Mouse (Mus musculus) limb, embryonic 10.5 days (tissue): ENCODE data around the gene Sap30bp. TPM values are rescaled to one million over a fixed set of nuclear protein-coding genes. Genes with fewer than 3 reads are reported as not detected.

Experiments used
- DNase-seq: peaks from one replicate; pipeline ENCODE4 v3.0.0-alpha.2; 2017; ENCODE audit warnings: low spot score
- H3K27ac ChIP-seq: fragments of 300-500 bp; sonication (generic); 2 replicates; pipeline ENCODE4 v1.5.1; 2016; ENCODE audit warnings: mild to moderate bottlenecking
- H3K27me3 ChIP-seq: fragments of 300-500 bp; sonication (generic); 2 replicates; pipeline ENCODE4 v1.6.1; 2016; ENCODE audit warnings: low read depth, mild to moderate bottlenecking; ENCODE audit not compliant: poor library complexity, severe bottlenecking
- H3K36me3 ChIP-seq: fragments of 300-500 bp; sonication (generic); 2 replicates; pipeline ENCODE4 v1.6.1; 2016; ENCODE audit warnings: mild to moderate bottlenecking, moderate library complexity
- H3K4me1 ChIP-seq: fragments of 300-500 bp; sonication (generic); 2 replicates; pipeline ENCODE4 v1.6.1; 2016
- H3K4me3 ChIP-seq: fragments of 300-500 bp; sonication (generic); 2 replicates; pipeline ENCODE4 v1.5.1; 2016; ENCODE audit warnings: mild to moderate bottlenecking, moderate library complexity
- H3K9me3 ChIP-seq: fragments of 300-500 bp; sonication (generic); replicated peaks from 2 replicates; pipeline ENCODE4 v1.6.1; 2016; ENCODE audit warnings: mild to moderate bottlenecking
- WGBS: fragments of 180-500 bp; shearing (Covaris S2); methylation state at CpG from one replicate; pipeline ENCODE4 v1.1.7; 2016; 5-methylcytosine and 5-hydroxymethylcytosine counted together
- polyA plus RNA-seq: library from polyadenylated mRNA; unstranded; fragments of >200 nt; fragmentation: Nextera tagmentation; extraction: Ambion mirVana; gene quantifications from 2 replicates; pipeline ENCODE4 v1.2.1, GENCODE M21; 2016

Gene Sap30bp
- polyA plus RNA-seq, 1 experiment from 2014 or later: 52.2 TPM

DNA sequence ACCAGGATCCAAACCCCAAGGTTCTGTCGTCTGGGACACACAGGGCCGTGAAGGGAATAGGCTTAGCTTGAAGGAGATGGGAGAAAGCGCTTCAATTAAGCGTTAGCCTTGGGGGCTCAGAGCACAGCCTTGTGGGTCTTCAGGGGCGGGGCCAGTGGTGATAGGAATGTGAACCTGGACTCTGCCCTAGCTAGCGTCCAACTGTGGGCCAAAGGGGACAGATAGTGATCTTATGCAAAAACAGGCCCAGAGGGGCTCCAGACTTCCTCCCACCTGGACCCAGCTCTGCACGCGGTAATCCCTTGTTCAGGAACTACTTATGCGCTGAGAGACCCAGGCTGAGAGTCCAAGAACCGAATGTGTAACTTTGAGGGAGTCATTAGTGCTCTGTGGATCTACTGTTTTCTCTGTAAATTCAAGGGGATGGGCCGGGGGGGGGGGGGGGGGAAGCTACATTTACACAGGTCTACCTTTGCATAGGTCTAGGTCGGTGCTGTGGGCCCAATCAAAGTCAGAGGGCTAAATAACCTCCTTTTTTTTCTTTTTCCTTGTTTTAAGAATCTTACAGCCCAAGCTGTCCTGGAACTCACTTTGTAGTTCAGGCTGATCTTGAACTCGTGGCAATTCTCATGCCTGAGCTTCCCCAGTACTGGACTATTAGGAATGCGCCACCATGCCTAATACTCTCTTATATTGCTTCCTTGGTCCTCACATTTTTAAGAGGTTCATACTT, 78.6 kb downstream of the Sap30bp start:
- peak overlapping the region; percentile 73 for H3K4me3 ChIP-seq
- peaks cover 42% of the 10 kb centered on the region for H3K36me3 ChIP-seq
- H3K27ac ChIP-seq: peak overlapping the region; percentile 94
- no peak for DNase-seq
- WGBS: 23% methylated on average over 14 of the region's 14 CpGs
- peaks cover 49% of the 10 kb centered on the region for H3K4me1 ChIP-seq
- no peaks in the 10 kb centered on the region for H3K27me3 ChIP-seq
- no peaks in the 10 kb centered on the region for H3K9me3 ChIP-seq

DNA sequence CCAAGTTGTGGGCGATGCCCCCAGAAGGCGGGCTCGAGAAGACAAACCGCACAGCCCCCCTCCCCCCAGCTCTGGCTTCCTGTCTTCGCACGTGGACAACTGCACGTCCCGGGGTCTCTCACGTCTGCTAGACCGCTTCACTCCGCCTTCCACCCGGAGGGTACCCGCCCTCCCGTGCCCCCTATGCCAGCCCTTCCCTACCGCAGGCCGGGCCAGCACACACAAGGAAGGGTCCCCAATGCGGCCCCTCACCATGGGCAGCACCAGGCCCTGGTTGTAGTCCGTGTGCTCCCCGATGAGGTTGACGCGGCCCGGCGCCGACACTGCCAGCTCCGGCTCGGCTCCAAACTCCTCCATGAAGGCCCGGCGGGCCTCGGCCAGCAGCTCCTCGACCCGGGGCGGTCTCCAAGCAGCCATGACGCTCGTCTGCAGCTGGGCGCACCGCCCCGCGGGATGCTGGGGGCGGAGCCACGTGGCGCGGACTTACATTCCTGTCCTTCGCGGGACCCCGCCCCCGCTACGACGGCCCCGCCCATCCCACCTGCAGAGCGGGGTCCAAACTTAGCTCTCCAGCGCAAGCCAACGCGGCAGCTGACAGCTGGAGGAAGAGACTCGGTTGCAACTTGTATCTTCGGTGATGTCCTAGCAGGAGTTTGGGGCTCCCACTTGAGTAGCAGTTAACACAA, 79.3 kb downstream of the Sap30bp start, which contains the start of gene Galk1:
Gene Galk1 (minus strand): TSS at position 458 of the 686 bp plus-strand sequence.
- under 1% methylated on average over 55 of the region's 55 CpGs for WGBS

DNA sequence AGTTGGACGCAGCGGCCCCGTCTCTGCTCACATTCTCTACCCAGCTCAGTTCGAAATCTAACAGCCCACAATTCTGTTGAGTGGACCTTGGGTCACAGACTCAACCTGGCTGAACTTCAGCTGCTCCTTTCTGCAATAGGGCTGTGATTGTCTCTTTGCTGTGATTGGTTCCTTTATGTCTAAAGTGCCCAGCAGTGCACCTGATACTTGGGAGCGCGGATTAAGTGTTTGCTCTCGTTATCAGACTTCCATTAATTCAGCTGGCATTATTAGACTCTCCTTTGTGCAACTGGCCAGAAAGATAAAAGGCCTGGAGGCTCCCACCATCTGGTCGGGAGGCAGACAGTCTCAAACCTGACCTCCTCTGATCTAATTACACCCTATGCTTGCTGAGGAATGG, 81.7 kb downstream of the Sap30bp start:
- no peak for DNase-seq
- H3K27me3 ChIP-seq: no peaks in the 10 kb centered on the region
- no peak overlapping the region for H3K27ac ChIP-seq
- peaks cover 37% of the 10 kb centered on the region for H3K4me1 ChIP-seq
- WGBS: 71% methylated on average over 8 of the region's 8 CpGs
- no peak overlapping the region for H3K4me3 ChIP-seq
- H3K9me3 ChIP-seq: no peaks in the 10 kb centered on the region
- peaks cover 12% of the 10 kb centered on the region for H3K36me3 ChIP-seq

More for the DNA sequence above, 79.3 kb downstream of the Sap30bp start, which contains the start of gene Galk1:
- peak; percentile 94 for DNase-seq
- H3K9me3 ChIP-seq: no peaks in the 10 kb centered on the region
- H3K4me1 ChIP-seq: peaks cover 44% of the 10 kb centered on the region
- H3K4me3 ChIP-seq: peak within 1 kb of the TSS; percentile 73
- peak within 1 kb of the TSS; percentile 94 for H3K27ac ChIP-seq
- H3K27me3 ChIP-seq: no peaks in the 10 kb centered on the region
- H3K36me3 ChIP-seq: peaks cover 34% of the 10 kb centered on the region

Other genes starting within 250 kb of the Sap30bp start
- 77.2 and 87.8 TPM in 2 replicates for gene Grb2, start 224.7 kb upstream of the Sap30bp start, polyA plus RNA-seq
- 30.6 and 37.7 TPM in 2 replicates for gene Tmem94, start 167.8 kb upstream of the Sap30bp start, polyA plus RNA-seq
- 18.1 and 18.9 TPM in 2 replicates for gene Caskin2, start 119.6 kb upstream of the Sap30bp start, polyA plus RNA-seq
- 42.5 and 48.8 TPM in 2 replicates for gene Tsen54, start 118.6 kb upstream of the Sap30bp start, polyA plus RNA-seq
- 11.2 and 12.3 TPM in 2 replicates for gene Llgl2, start 109.2 kb upstream of the Sap30bp start, polyA plus RNA-seq
- gene Myo15b, start 74.9 kb upstream of the Sap30bp start, polyA plus RNA-seq: 0.05 and 0.18 TPM in 2 replicates
- gene Smim5, start 33.3 kb upstream of the Sap30bp start, polyA plus RNA-seq: 1.7 and 2.0 TPM in 2 replicates
- gene Smim6, start 21.3 kb upstream of the Sap30bp start, polyA plus RNA-seq: 1.0 and 1.1 TPM in 2 replicates
- 30.4 and 34.6 TPM in 2 replicates for gene Recql5, start 195 bp downstream of the Sap30bp start, polyA plus RNA-seq
- gene Itgb4, start 41.4 kb downstream of the Sap30bp start, polyA plus RNA-seq: 0.90 and 1.6 TPM in 2 replicates
- 243 and 283 TPM in 2 replicates for gene Galk1, start 79.4 kb downstream of the Sap30bp start, polyA plus RNA-seq
- gene H3f3b, start 94.7 kb downstream of the Sap30bp start, polyA plus RNA-seq: 1,754 and 1,985 TPM in 2 replicates
- 46.1 and 53.2 TPM in 2 replicates for gene Unk, start 97.0 kb downstream of the Sap30bp start, polyA plus RNA-seq
- gene Unc13d, start 144.7 kb downstream of the Sap30bp start, polyA plus RNA-seq: 2.4 and 3.7 TPM in 2 replicates
- gene Wbp2, start 153.7 kb downstream of the Sap30bp start, polyA plus RNA-seq: 54.8 and 56.9 TPM in 2 replicates
- gene Trim47, start 193.9 kb downstream of the Sap30bp start, polyA plus RNA-seq: 3.2 and 4.9 TPM in 2 replicates
- gene Trim65, start 197.8 kb downstream of the Sap30bp start, polyA plus RNA-seq: 1.9 and 2.1 TPM in 2 replicates
- gene Mrpl38, start 205.6 kb downstream of the Sap30bp start, polyA plus RNA-seq: 116 and 118 TPM in 2 replicates
- 51.7 and 56.8 TPM in 2 replicates for gene Fbf1, start 234.9 kb downstream of the Sap30bp start, polyA plus RNA-seq